Mouse (Mus musculus) right cerebral cortex, postnatal 25 days (tissue): ENCODE measurements around the gene Slc6a16.
"Not testable (repeated sequence)": the region's sequence is repeated elsewhere in the genome, so short reads cannot be mapped to it uniquely, and the experiment has no call there.

Source experiments
- DNase-seq: peaks from one replicate; pipeline ENCODE4 v3.0.0; 2022

Gene Slc6a16

GRCm38 (mm10) chr7:45255822-45256221, 14.9 kb downstream of the Slc6a16 start:
- DNase-seq, result not testable (repeated sequence)

GRCm38 (mm10) chr7:45257063-45257840, 16.4 kb downstream of the Slc6a16 start:
- DNase-seq, result no peak

GRCm38 (mm10) chr7:45259281-45259680, 18.4 kb downstream of the Slc6a16 start:
- no peak for DNase-seq

GRCm38 (mm10) chr7:45262266-45262665, 21.4 kb downstream of the Slc6a16 start:
- no peak for DNase-seq

GRCm38 (mm10) chr7:45263006-45263607, 22.2 kb downstream of the Slc6a16 start:
- DNase-seq, result no peak

- DNase-seq, result no peak
These were observed 23.5 kb downstream of the Slc6a16 start for GRCm38 (mm10) chr7:45264348-45264747.

GRCm38 (mm10) chr7:45265518-45265917, 24.6 kb downstream of the Slc6a16 start:
- no peak for DNase-seq

GRCm38 (mm10) chr7:45272786-45273412, 32.0 kb downstream of the Slc6a16 start:
- DNase-seq, result no peak

GRCm38 (mm10) chr7:45273672-45274071, 32.8 kb downstream of the Slc6a16 start:
- DNase-seq, result no peak

- DNase-seq, result peak; percentile 72
These were observed 36.4 kb downstream of the Slc6a16 start, which contains the start of gene Slc6a21 for GRCm38 (mm10) chr7:45277136-45277760. Gene Slc6a21 (plus strand): TSS chr7:45277513.

GRCm38 (mm10) chr7:45286486-45286885, 45.6 kb downstream of the Slc6a16 start:
- DNase-seq, result no peak

- no peak for DNase-seq
These were observed 55.7 kb downstream of the Slc6a16 start for GRCm38 (mm10) chr7:45296626-45297025.

GRCm38 (mm10) chr7:45297563-45297962, 56.7 kb downstream of the Slc6a16 start:
- no peak for DNase-seq

- DNase-seq, result peak; percentile 71
These were observed 58.9 kb downstream of the Slc6a16 start for GRCm38 (mm10) chr7:45299752-45300151.

- DNase-seq, result peak; percentile 71
These were observed 59.4 kb downstream of the Slc6a16 start for GRCm38 (mm10) chr7:45300270-45300669.

GRCm38 (mm10) chr7:45302626-45303025, 61.7 kb downstream of the Slc6a16 start:
- no peak for DNase-seq

- DNase-seq, result no peak
These were observed 64.0 kb downstream of the Slc6a16 start for GRCm38 (mm10) chr7:45304869-45305268.

GRCm38 (mm10) chr7:45305275-45305674, 64.4 kb downstream of the Slc6a16 start:
- DNase-seq, result peak; percentile 43

GRCm38 (mm10) chr7:45308551-45309240, 67.8 kb downstream of the Slc6a16 start:
- DNase-seq, result no peak

- DNase-seq, result no peak
These were observed 68.6 kb downstream of the Slc6a16 start for GRCm38 (mm10) chr7:45309455-45309854.

GRCm38 (mm10) chr7:45312023-45312422, 71.1 kb downstream of the Slc6a16 start:
- no peak for DNase-seq

GRCm38 (mm10) chr7:45312686-45313453, 72.0 kb downstream of the Slc6a16 start:
- no peak for DNase-seq
